Comparison of ENCODE assay signal across 15 mouse cellular contexts in the genomic region with DNA sequence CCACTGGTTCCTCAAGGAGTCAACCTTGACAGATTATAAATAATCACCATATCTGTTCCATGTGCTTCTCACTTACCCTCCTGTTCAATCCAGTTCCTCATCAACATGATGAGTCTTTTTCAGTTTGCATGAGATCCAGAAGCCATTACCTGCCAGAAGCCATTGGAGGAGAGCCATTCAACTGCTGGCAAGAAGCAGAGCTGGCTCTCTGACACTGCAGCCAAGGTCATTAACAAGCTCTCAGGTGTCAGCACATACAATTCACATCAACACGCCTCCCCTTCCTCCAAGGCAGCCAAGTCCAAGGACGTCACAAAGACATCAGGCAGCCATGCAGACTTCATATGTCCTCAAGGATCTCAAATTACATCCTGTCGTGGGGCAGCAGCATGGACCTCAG.
DNase-seq lines count a peak whose midpoint lies in the region; TF ChIP-seq lines count a peak whose summit lies in the region.
"Had no signal": no experiment of that assay in that cellular context is flagged by ENCODE, and none has a peak within 500 bp of the region (broad histone marks: within the 10 kb centered on the region; RNA-seq: fewer than 3 reads in every experiment).

No protein-coding gene starts in this region.

- no peak for TF ChIP-seq CTCF in brain, embryonic 14.5 days (IDR thresholded peaks at IDR 0.05; ENCODE audit: borderline replicate concordance, extremely low read depth, insufficient read depth, insufficient read length)

- intact Hi-C loops in heart, postnatal 10 days (cut with DNase I): no loop called here
- intact Hi-C loops in heart, postnatal 25 days (cut with DNase I): no loop called here

- DNase-seq in cerebellum, postnatal 25 days: peak; percentile 2 to 6
- no peak for DNase-seq in cerebellum, adult 9-10 months
- peak; percentile 8 to 25 for DNase-seq in heart, postnatal 10 days
- DNase-seq in heart, postnatal 25 days (ENCODE audit: low spot score): no peak
- DNase-seq in brain, embryonic 14.5 days (ENCODE audit: low read depth): peak; percentile 17
- peak; percentile 18 for DNase-seq in skeletal muscle tissue, adult 2 months (ENCODE audit: low read depth, low spot score)
- DNase-seq: adrenal gland, postnatal 25 days; B cell, adult 2 months; cerebellum, adult 8-10 months; heart, postnatal 36 days; kidney, adult 2 months; kidney, postnatal 4 days; layer of hippocampus, postnatal 36 days; liver, postnatal 0 days; lung, postnatal 36 days had no signal

- TF ChIP-seq POLR2A in brain, embryonic 14.5 days (IDR thresholded peaks at IDR 0.05; ENCODE audit: borderline replicate concordance, extremely low read depth, insufficient read depth, insufficient read length, poor library complexity, severe bottlenecking): no peak

Comparison
In these comparisons a context has a peak if more than half of its experiments do, and no peak if none do; other contexts are left out.
1. DNase-seq: peak in cerebellum, postnatal 25 days (2 of 2), heart, postnatal 10 days (2 of 2), brain, embryonic 14.5 days (single experiment) and skeletal muscle tissue, adult 2 months (single experiment); none in cerebellum, adult 9-10 months (single experiment) and heart, postnatal 25 days (single experiment).